In the genomic region with DNA sequence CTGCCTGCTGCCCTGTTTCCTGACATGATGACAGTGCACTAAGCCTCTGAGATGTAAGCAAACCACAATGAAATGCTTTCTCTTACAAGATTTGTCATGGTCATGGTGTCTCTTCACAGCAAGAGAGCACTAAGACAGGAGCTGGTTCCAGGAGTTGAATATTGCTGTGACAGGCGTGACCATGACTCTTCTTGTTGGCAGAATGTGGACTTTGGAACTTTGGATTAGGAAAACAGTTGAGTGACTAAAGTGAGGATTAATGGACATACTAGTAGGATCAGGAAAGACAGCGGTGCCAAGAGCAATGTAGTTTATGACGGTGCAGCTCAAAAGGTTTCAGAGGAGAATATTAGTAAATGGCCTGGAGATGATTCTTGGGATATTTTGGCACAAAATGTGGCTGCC, we compare ENCODE assay signal across 9 mouse cellular contexts.
"Had no signal": no experiment of that assay in that cellular context is flagged by ENCODE, and none has a peak within 500 bp of the region (broad histone marks: within the 10 kb centered on the region; RNA-seq: fewer than 3 reads in every experiment).

No protein-coding gene starts in this region.

- H3K4me3 ChIP-seq: limb, embryonic 15.5 days had no signal

- H3K36me3 ChIP-seq: limb, embryonic 15.5 days had no signal

- H3K27ac ChIP-seq: limb, embryonic 15.5 days; liver, embryonic 14.5 days had no signal

- H3K9ac ChIP-seq: limb, embryonic 15.5 days; liver, embryonic 14.5 days had no signal

- H3K4me1 ChIP-seq: limb, embryonic 15.5 days had no signal

- DNase-seq: kidney, postnatal 25 days; layer of hippocampus, postnatal 36 days; lung, adult 18-20 months; right cerebral cortex, postnatal 14 days; thymus, postnatal 36 days had no signal

- H3K9me3 ChIP-seq: limb, embryonic 15.5 days had no signal

- H3K4me2 ChIP-seq: limb, embryonic 15.5 days had no signal

- ATAC-seq: inflammation-experienced regulatory T-cells, adult 6 months; intestine, postnatal 0 days had no signal

- H3K27me3 ChIP-seq: limb, embryonic 15.5 days had no signal
